Mouse (Mus musculus) testis, postnatal 10 days (tissue): ENCODE measurements around the gene 9530077C05Rik.
A peak's percentile ranks its signal among the peaks of the same experiment; 100 is the strongest.

Experiments used
- DNase-seq: peaks from one replicate; pipeline ENCODE4 v3.0.0; 2021; ENCODE audit warnings: low spot score

9530077C05Rik gene

GRCm38 (mm10) chr9:22457142-22457835 lies 46.0 kb downstream of the 9530077C05Rik start:
- DNase-seq, result no peak

DNA sequence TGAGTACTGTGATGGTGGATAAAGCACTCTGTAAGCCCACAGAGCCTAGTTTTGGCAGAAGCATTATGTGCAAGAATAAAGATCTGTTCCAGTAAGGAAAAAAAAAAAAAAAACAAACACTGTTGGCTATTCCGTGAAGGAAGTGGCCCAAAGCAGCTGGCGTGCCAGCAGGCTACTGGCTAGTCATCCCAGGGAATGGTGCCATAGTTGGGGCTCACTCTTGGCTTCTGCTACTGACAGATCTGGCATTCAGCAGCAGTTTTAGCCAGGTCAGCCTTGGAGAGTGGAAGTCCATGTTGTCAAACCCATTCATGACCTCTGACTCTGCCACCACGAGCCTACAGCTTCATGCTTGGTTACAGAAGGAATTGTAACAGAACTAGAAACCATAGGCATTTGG lies 50.6 kb downstream of the 9530077C05Rik start:
- no peak for DNase-seq

- no peak for DNase-seq
Observed at GRCm38 (mm10) chr9:22466212-22466611, 54.9 kb downstream of the 9530077C05Rik start.

- DNase-seq, result peak; percentile 64
Observed at GRCm38 (mm10) chr9:22467371-22468169, 56.3 kb downstream of the 9530077C05Rik start.

- DNase-seq, result peak; percentile 84
Observed at GRCm38 (mm10) chr9:22468170-22468898, 57.0 kb downstream of the 9530077C05Rik start.

- DNase-seq, result no peak
Observed at GRCm38 (mm10) chr9:22468899-22469259, 57.6 kb downstream of the 9530077C05Rik start.

GRCm38 (mm10) chr9:22469643-22470042 lies 58.3 kb downstream of the 9530077C05Rik start, which contains the start of gene Rp9:
Rp9 (minus strand) TSS chr9:22469743.
- DNase-seq, result no peak

DNA sequence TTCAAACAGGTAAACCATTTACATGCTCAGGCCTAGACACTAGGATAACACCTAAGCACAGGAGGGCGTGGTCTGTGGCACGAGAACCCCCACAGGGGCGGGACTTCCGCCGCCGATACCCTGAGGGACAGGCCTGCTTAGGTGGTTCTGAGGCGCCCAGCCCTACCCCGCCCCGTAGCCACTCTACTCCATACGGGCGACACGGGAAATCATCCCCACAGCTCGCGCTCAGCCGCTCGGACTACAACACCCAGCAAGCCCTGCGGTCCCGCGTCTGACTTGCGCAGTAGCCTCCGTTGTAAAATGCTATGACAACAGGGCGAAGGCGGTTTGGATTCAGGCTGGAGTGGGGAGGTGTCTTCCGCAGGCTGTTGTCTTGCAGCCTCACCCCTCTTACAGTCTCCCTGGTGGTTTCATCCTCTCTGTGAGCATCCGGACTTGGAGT lies 64.1 kb downstream of the 9530077C05Rik start, which contains the start of gene Bbs9:
Gene Bbs9 (plus strand): TSS at position 292 of the 445 bp plus-strand sequence.
- DNase-seq, result peak; percentile 92

DNA sequence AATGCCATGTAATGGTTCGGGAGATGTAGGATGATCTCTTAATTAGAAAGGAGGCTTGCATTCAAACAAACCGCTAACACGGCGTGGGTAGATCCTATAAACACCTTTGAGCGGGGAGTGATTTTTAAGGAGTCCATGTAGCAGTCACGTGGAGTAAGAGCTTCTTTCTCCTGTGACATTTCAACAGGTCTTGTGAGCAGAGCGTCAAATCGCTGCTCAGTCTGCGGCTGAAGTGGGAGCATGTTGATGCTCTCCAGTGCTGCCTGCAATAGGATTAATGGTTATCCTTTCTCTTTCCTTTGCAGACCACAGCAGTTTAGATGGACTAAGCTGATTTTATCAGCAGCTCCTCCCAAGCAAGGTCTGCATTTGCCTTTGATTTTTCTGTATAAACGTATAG lies 65.0 kb downstream of the 9530077C05Rik start:
- no peak for DNase-seq

DNA sequence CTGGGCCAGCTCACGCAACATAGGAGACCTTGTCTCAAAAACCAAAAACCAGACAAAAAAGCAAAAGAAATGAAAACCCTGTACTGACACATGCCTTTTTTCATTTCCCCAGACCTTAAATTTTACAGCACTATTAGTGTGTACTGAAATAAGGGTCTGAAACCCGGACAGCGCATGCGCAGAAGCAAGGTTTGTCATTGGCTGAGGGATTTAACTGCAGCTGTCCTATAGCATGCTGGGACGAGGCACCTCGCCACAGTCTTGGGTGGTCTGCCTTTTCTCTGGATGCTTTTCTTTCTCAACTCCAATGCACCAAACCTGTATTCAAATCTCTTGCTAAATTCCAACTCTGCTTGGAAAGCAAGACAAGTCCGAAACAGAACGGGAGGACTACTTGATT lies 67.6 kb downstream of the 9530077C05Rik start:
- DNase-seq, result no peak

- no peak for DNase-seq
Observed at GRCm38 (mm10) chr9:22483866-22484561, 72.7 kb downstream of the 9530077C05Rik start.

DNA sequence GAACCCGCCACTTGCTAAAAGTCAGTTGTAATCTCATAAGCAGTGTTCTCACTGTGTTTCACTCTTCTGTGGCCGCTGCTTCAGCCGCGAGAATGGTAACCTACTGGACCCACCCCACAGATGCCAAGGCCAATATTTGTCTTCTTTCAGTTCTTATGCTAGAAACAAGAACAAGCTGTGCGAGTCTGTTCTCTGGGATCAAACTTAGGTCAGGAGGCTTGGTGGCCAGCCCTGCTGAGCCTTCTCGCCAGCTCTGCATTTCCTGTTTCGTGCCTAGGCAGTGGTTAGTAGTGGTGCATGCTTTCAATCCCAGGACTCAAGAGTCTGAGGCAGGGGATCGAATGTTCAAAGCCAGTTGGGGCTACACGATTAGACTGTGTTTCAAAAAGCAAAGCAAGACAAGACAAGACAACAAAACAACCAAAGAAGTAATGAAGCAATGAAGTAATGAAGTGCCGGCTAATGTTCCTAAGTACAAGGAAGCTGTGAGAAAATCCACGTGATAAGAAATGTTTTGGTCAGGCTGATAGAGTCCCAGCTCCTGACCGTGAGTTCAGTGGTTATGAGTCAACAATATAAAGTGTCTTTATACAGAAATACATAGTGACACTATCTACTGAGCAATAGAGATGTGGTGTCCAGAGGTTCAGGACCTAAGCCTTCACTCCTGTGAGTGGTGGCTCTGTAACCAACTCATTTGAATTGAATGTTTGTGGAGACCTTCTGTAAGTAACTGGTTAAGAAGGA lies 73.4 kb downstream of the 9530077C05Rik start:
- peak; percentile 51 for DNase-seq

- DNase-seq, result no peak
Observed at GRCm38 (mm10) chr9:22486211-22486610, 74.9 kb downstream of the 9530077C05Rik start.

DNA sequence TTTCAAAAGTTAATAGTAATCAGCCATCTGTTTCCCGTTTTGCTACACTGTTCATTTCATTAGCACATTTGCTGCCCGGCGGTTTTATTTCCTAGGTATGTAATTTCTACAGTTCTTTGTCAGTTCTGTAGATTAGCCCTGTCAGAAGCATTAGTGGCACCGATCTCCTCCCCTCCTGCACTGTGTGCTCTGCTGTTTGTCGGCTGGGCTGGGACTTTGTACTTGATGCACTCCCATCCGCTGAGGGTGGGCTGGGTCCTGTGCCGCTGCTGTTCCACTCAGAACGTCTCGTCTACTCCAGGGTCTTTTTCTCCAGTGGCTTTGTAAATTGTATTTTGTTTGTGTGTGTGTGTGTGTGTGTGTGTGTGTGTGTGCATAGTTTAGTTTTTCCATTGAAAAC lies 77.7 kb downstream of the 9530077C05Rik start:
- DNase-seq, result no peak
